Mouse (Mus musculus) lung, postnatal 0 days (tissue): ENCODE results near the gene Olfr223. TPM values are rescaled to one million over a fixed set of nuclear protein-coding genes. Genes with fewer than 3 reads are reported as not detected.
A peak's percentile ranks its signal among the peaks of the same experiment; 100 is the strongest.

Source experiments
- ATAC-seq: fragments of 200-750 bp; cut with Nextera tagmentation; 2 replicates; pipeline ENCODE4 v1.8.0; 2017; ENCODE audit warnings: moderate library complexity
- DNase-seq: peaks from one replicate; pipeline ENCODE4 v3.0.0-alpha.2; 2016; ENCODE audit warnings: low spot score
- H3K27ac ChIP-seq: fragments of 300-500 bp; sonication (generic); 2 replicates; pipeline ENCODE4 v1.5.1; 2014; ENCODE audit warnings: antibody characterized with exemption, mild to moderate bottlenecking, low read length, mixed read lengths
- H3K27me3 ChIP-seq: fragments of 300-500 bp; sonication (generic); replicated peaks from 2 replicates; pipeline ENCODE4 v1.6.1; 2014; ENCODE audit warnings: low read length, mixed read lengths; ENCODE audit not compliant: insufficient read depth
- H3K36me3 ChIP-seq: fragments of 300-500 bp; sonication (generic); 2 replicates; pipeline ENCODE4 v1.6.1; 2014; ENCODE audit warnings: low read length, mixed read lengths; ENCODE audit not compliant: insufficient read depth
- H3K4me1 ChIP-seq: fragments of 300-500 bp; sonication (generic); 2 replicates; pipeline ENCODE4 v1.6.1; 2014; ENCODE audit warnings: antibody characterized with exemption, low read depth, low read length, mixed read lengths; ENCODE audit not compliant: insufficient read depth
- H3K4me2 ChIP-seq: fragments of 300-500 bp; sonication (generic); replicated peaks from 2 replicates; pipeline ENCODE4 v1.6.1; 2014; ENCODE audit warnings: low read depth, mild to moderate bottlenecking, low read length, moderate library complexity, mixed read lengths
- H3K4me3 ChIP-seq: fragments of 300-500 bp; sonication (generic); 2 replicates; pipeline ENCODE4 v1.5.1; 2014; ENCODE audit warnings: low read depth, low read length
- H3K9ac ChIP-seq: fragments of 300-500 bp; sonication (generic); replicated peaks from 2 replicates; pipeline ENCODE4 v1.6.1; 2014; ENCODE audit warnings: low read depth, mild to moderate bottlenecking
- H3K9me3 ChIP-seq: fragments of 300-500 bp; sonication (generic); 2 replicates; pipeline ENCODE4 v1.6.1; 2016; ENCODE audit warnings: low read length, mixed read lengths
- CTCF ChIP-seq: IDR thresholded peaks from 2 replicates; pipeline ENCODE4 v1.5.1; 2016; ENCODE audit warnings: antibody characterized with exemption, mild to moderate bottlenecking
- EP300 ChIP-seq: IDR thresholded peaks from 2 replicates; pipeline ENCODE4 v1.6.1; 2016; ENCODE audit warnings: antibody characterized with exemption, mild to moderate bottlenecking, control low read depth
- WGBS: fragments of 180-500 bp; shearing (Covaris S2); extraction: QIAGEN DNeasy Blood & Tissue Kit; methylation state at CpG from one replicate; pipeline ENCODE4 v1.1.7; 2014; 5-methylcytosine and 5-hydroxymethylcytosine counted together
- polyA plus RNA-seq: library from polyadenylated mRNA; unstranded; fragments of >200 nt; fragmentation: Nextera tagmentation; extraction: Ambion mirVana; gene quantifications from 2 replicates; pipeline ENCODE4 v1.2.1, GENCODE M21; 2015

Olfr223 gene
- polyA plus RNA-seq, 1 experiment from 2014 or later, result not detected

DNA sequence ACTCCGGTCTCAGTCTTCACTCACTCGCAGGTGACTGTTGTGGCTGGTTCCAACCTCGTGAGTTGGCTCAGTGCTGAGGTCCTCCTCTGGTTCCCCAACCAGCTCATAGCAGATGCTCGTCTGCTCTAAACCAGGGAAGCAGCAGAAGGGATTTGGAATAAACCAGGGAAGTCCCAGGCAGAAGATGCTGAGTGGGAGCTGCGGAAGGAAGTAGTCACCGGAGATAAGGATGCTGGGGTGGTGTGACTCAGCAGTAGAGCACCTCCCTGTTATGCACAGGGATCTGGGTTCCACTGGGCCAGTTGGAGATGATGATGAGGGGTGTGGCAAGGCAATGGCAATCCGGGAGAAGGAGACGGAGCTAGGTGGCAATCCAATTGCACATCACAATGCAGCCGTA lies 49.1 kb downstream of the Olfr223 start:
- Histone ChIP-seq H3K36me3 (no peaks in the 10 kb centered on the region), H3K9ac (no peak overlapping the region), H3K27me3 (no peaks in the 10 kb centered on the region), H3K27ac (no peak overlapping the region), H3K9me3 (no peaks in the 10 kb centered on the region), H3K4me2 (no peak overlapping the region), H3K4me1 (no peaks in the 10 kb centered on the region), H3K4me3 (no peak overlapping the region)
- 81% methylated on average over 9 of the region's 9 CpGs for WGBS
- ATAC-seq (no peak), DNase-seq (no peak)
- TF ChIP-seq CTCF, result no peak
- no peak for TF ChIP-seq EP300

DNA sequence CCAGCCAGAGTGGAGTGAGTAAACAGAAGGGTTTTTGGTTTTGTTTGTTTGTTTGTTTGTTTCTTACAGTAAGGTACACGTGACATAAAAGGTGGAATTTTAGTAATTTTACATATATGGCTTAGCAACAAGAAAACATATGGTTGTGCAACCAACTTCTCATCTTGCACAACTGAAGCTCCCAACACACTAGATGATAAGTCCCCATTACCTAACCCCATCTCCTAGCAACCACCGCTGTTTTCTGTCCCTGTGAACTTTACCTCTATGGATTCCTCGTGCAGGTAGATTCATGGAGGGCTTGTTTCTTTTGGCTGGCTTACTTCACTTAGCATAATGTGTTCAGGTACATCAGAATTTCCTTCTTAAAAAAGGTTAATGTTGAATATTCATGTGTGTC lies 49.7 kb downstream of the Olfr223 start:
- no peaks in the 10 kb centered on the region for H3K27me3 ChIP-seq
- H3K4me2 ChIP-seq, result no peak overlapping the region
- WGBS, result 70% methylated on average over 3 of the region's 3 CpGs
- no peak for TF ChIP-seq EP300
- no peak for TF ChIP-seq CTCF
- H3K4me3 ChIP-seq, result no peak overlapping the region
- DNase-seq, result peak; percentile 52
- no peak overlapping the region for H3K27ac ChIP-seq
- H3K9me3 ChIP-seq, result no peaks in the 10 kb centered on the region
- H3K36me3 ChIP-seq, result no peaks in the 10 kb centered on the region
- H3K9ac ChIP-seq, result no peak overlapping the region
- no peaks in the 10 kb centered on the region; the same call in 1 of the 2 replicates for H3K4me1 ChIP-seq
- 0 out of 2 replicates have a peak, but pooled peaks have one; percentile 41 for ATAC-seq

DNA sequence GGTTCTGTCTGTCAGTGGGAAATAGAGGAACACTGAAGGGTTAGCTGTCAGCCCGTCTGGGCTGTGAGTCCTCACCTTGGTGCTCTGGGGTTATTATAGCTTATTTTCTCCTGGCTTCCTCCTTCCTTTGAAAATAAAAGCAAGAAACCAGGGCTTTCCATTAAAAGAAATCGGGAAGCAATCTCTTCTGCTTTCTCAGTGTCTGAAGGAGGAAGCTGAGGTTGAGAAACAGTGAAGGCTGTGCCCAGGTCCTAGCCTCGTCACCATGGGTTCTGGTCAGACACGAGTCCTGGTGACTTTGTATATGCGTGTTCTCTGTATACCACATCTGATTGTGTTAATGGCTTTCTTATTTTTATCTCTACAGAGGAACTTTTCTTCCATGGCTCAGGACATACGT lies 50.6 kb downstream of the Olfr223 start:
- no peaks in the 10 kb centered on the region for H3K9me3 ChIP-seq
- 68% methylated on average over 6 of the region's 6 CpGs for WGBS
- TF ChIP-seq EP300 (no peak), CTCF (no peak)
- no peak overlapping the region for H3K9ac ChIP-seq
- peaks cover 3% of the 10 kb centered on the region; the same call in 1 of the 2 replicates for H3K4me1 ChIP-seq
- DNase-seq (peak; percentile 55), ATAC-seq (peak; percentile 42; the same call in 1 of the 2 replicates)
- H3K4me2 ChIP-seq, result no peak overlapping the region
- no peaks in the 10 kb centered on the region for H3K27me3 ChIP-seq
- H3K27ac ChIP-seq, result no peak overlapping the region
- no peak overlapping the region for H3K4me3 ChIP-seq
- H3K36me3 ChIP-seq, result no peaks in the 10 kb centered on the region

DNA sequence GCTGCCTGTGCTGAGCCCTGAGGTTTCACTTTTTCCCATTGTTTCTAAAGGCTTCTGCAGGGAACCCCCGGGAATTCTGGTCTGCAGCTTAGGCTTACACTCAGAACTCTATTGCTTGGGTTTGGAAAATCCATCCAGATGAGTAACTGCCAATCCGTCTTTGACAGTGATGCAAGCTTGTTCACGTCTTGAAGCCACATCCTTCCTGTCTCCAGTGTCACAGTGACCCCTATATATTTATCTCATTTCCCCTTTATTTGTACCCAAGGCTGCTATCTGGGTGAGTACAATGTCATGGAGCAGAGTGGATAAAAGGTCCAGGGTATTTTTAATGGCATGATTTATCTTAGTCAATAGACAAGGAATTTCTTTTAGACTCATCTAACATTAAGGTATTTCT lies 51.8 kb downstream of the Olfr223 start, which contains the start of gene Nlrp3:
Gene Nlrp3 (plus strand): TSS at position 245 of the 400 bp plus-strand sequence.
- DNase-seq (peak; percentile 33), ATAC-seq (no peak)
- Histone ChIP-seq H3K9me3 (no peaks in the 10 kb centered on the region), H3K27me3 (no peaks in the 10 kb centered on the region), H3K4me2 (no peak within 1 kb of the TSS), H3K27ac (no peak within 1 kb of the TSS), H3K4me1 (peaks cover 3% of the 10 kb centered on the region; the same call in 1 of the 2 replicates), H3K9ac (no peak within 1 kb of the TSS), H3K4me3 (no peak within 1 kb of the TSS), H3K36me3 (no peaks in the 10 kb centered on the region)
- WGBS, result 30% methylated on average over 3 of the region's 3 CpGs
- TF ChIP-seq CTCF, result no peak

DNA sequence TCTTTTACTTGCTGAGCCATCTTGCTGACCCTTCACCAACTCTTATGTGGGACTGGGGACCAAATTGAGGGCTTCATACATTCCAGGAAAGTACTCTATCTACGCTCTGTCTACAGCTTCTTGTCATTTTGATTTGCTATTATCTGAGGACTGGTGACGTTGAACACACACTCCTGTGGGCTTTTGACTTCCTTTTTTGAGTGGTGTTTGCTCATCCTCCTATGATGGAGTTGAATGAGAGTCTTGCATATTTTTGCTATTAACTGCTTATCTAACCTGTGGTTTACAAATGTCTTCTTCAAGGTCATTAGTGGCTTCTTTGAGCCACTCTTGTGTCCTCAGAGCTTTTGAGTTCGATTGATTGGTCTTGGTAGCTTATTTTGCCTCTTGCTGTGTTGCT lies 53.0 kb downstream of the Olfr223 start:
- 59% methylated on average over 3 of the region's 3 CpGs for WGBS

More for the DNA sequence above, 53.0 kb downstream of the Olfr223 start:
- Histone ChIP-seq H3K36me3 (no peaks in the 10 kb centered on the region), H3K9me3 (no peaks in the 10 kb centered on the region), H3K27me3 (no peaks in the 10 kb centered on the region), H3K4me1 (peaks cover 3% of the 10 kb centered on the region; the same call in 1 of the 2 replicates), H3K9ac (no peak overlapping the region), H3K4me3 (no peak overlapping the region), H3K27ac (no peak overlapping the region), H3K4me2 (no peak overlapping the region)
- no peak for ATAC-seq
- DNase-seq, result no peak
- no peak for TF ChIP-seq EP300

Other genes starting within 250 kb of the Olfr223 start
- not detected in 2 replicates for gene Prss38, start 217.6 kb downstream of the Olfr223 start, polyA plus RNA-seq
- 5.5 and 5.7 TPM in 2 replicates for gene Jmjd4, start 143.2 kb downstream of the Olfr223 start, polyA plus RNA-seq
- 54.0 and 56.7 TPM in 2 replicates for gene Snap47, start 142.1 kb downstream of the Olfr223 start, polyA plus RNA-seq
- gene Zfp867, start 120.8 kb downstream of the Olfr223 start, polyA plus RNA-seq, result 7.3 and 7.4 TPM in 2 replicates
- gene Zkscan17, start 66.5 kb downstream of the Olfr223 start, polyA plus RNA-seq, result 13.1 and 13.3 TPM in 2 replicates
- gene Nlrp3, start 51.7 kb downstream of the Olfr223 start, polyA plus RNA-seq, result 0.74 and 1.5 TPM in 2 replicates
- gene Olfr222, start 17.1 kb downstream of the Olfr223 start, polyA plus RNA-seq, result not detected in 2 replicates
- 88.0 and 114 TPM in 2 replicates for gene Mprip, start 68.0 kb upstream of the Olfr223 start, polyA plus RNA-seq
- 2.9 and 7.3 TPM in 2 replicates for gene Pld6, start 194.4 kb upstream of the Olfr223 start, polyA plus RNA-seq
- gene Flcn, start 216.7 kb upstream of the Olfr223 start, polyA plus RNA-seq, result 55.8 and 57.4 TPM in 2 replicates
- 25.7 and 28.5 TPM in 2 replicates for gene Nt5m, start 246.2 kb upstream of the Olfr223 start, polyA plus RNA-seq
- 94.2 and 95.6 TPM in 2 replicates for gene Cops3, start 246.5 kb upstream of the Olfr223 start, polyA plus RNA-seq